Mouse (Mus musculus): ENCODE results near the gene Calr4. TPM values are rescaled to one million over a fixed set of nuclear protein-coding genes. Genes with fewer than 3 reads are reported as not detected.

Calr4 gene
- polyA plus RNA-seq, 1 experiment = 1.8 TPM

GRCm38 (mm10) chr4:109203931-109204330, 30.4 kb upstream of the Calr4 start:
- Histone ChIP-seq H3K4me3 (replicated peaks; ENCODE audit: insufficient read depth, low read depth, low read length) (no peak overlapping the region), H3K4me1 (ENCODE audit: control insufficient read depth, insufficient read depth, low read length) (0 out of 2 replicates have a peak, but pooled peaks cover 2% of the 10 kb centered on the region), H3K27me3 (ENCODE audit: control insufficient read depth, insufficient read depth, low read length) (no peaks in the 10 kb centered on the region), H3K27ac (ENCODE audit: insufficient read depth, low read length) (no peak overlapping the region)
- WGBS = 89% methylated on average over 1 of the region's 1 CpGs
- no peak for TF ChIP-seq CTCF (IDR thresholded peaks at IDR 0.05; ENCODE audit: borderline replicate concordance, insufficient read depth, low read depth, low read length)
- TF ChIP-seq POLR2A (IDR thresholded peaks at IDR 0.05; ENCODE audit: borderline replicate concordance, insufficient read depth, low read length) = no peak
- no peak for DNase-seq

DNA sequence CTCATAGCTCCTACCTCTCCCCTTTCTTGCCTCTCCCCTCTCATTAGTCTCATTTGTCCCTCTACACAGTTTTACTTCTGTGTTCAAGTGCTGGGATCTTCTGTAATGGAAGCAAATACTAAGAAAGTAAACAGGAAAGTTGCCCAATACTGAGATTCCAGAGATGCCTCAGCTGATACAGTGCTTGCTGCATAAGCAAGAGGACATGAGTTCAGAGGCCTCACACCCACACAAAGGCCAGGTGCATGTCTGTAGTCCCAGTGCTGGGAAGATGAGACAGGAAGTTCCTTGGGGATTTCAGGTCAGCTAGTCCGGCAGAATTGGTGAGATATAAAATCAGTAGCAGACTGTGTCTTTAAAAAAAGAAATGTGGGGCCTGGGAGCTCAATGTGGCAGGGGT, 29.9 kb upstream of the Calr4 start:
- Histone ChIP-seq H3K27me3 (ENCODE audit: control insufficient read depth, insufficient read depth, low read length) (no peaks in the 10 kb centered on the region), H3K4me1 (ENCODE audit: control insufficient read depth, insufficient read depth, low read length) (no peaks in the 10 kb centered on the region), H3K4me3 (replicated peaks; ENCODE audit: insufficient read depth, low read depth, low read length) (no peak overlapping the region), H3K27ac (ENCODE audit: insufficient read depth, low read length) (no peak overlapping the region)
- 89% methylated on average over 1 of the region's 1 CpGs for WGBS
- DNase-seq = no peak
- TF ChIP-seq POLR2A (IDR thresholded peaks at IDR 0.05; ENCODE audit: borderline replicate concordance, insufficient read depth, low read length) = no peak
- no peak for TF ChIP-seq CTCF (IDR thresholded peaks at IDR 0.05; ENCODE audit: borderline replicate concordance, insufficient read depth, low read depth, low read length)

DNA sequence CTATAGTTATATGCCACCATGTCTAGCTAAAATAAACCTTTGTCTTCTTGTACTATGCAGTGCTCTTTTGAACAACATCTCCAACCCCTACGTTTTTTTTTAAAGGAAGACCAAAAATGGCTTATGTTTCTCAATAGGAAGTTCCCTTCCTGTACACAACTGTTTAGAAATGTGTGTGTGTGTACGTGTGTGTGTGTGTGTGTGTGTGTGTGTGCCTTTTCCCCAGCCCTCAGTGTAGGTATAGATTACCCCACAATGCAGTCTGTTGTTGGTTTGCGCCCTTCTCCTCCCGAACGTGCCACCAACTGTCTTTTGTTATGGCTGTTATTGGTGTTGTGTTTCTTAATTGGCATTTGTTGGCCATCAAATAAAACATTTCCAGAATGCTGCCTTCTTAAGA, 26.8 kb upstream of the Calr4 start:
- no peak for DNase-seq
- Histone ChIP-seq H3K27ac (ENCODE audit: insufficient read depth, low read length) (no peak overlapping the region), H3K27me3 (ENCODE audit: control insufficient read depth, insufficient read depth, low read length) (no peaks in the 10 kb centered on the region), H3K4me1 (ENCODE audit: control insufficient read depth, insufficient read depth, low read length) (no peaks in the 10 kb centered on the region), H3K4me3 (replicated peaks; ENCODE audit: insufficient read depth, low read depth, low read length) (no peak overlapping the region)
- TF ChIP-seq CTCF (IDR thresholded peaks at IDR 0.05; ENCODE audit: borderline replicate concordance, insufficient read depth, low read depth, low read length) = no peak
- TF ChIP-seq POLR2A (IDR thresholded peaks at IDR 0.05; ENCODE audit: borderline replicate concordance, insufficient read depth, low read length) = no peak
- WGBS = 78% methylated on average over 5 of the region's 5 CpGs

GRCm38 (mm10) chr4:109210253-109210652, 24.0 kb upstream of the Calr4 start:
- 65% methylated on average over 2 of the region's 2 CpGs for WGBS
- DNase-seq = no peak
- H3K4me3 ChIP-seq (replicated peaks; ENCODE audit: insufficient read depth, low read depth, low read length) = no peak overlapping the region

GRCm38 (mm10) chr4:109210881-109211280, 23.4 kb upstream of the Calr4 start:
- TF ChIP-seq POLR2A (IDR thresholded peaks at IDR 0.05; ENCODE audit: borderline replicate concordance, insufficient read depth, low read length) (no peak), CTCF (IDR thresholded peaks at IDR 0.05; ENCODE audit: borderline replicate concordance, insufficient read depth, low read depth, low read length) (no peak)
- Histone ChIP-seq H3K4me3 (replicated peaks; ENCODE audit: insufficient read depth, low read depth, low read length) (no peak overlapping the region), H3K27ac (ENCODE audit: insufficient read depth, low read length) (no peak overlapping the region), H3K4me1 (ENCODE audit: control insufficient read depth, insufficient read depth, low read length) (no peaks in the 10 kb centered on the region), H3K27me3 (ENCODE audit: control insufficient read depth, insufficient read depth, low read length) (no peaks in the 10 kb centered on the region)
- no peak for DNase-seq
- 79% methylated on average over 4 of the region's 4 CpGs for WGBS

More at GRCm38 (mm10) chr4:109210253-109210652, 24.0 kb upstream of the Calr4 start:
- Histone ChIP-seq H3K4me1 (ENCODE audit: control insufficient read depth, insufficient read depth, low read length) (no peaks in the 10 kb centered on the region), H3K27ac (ENCODE audit: insufficient read depth, low read length) (no peak overlapping the region), H3K27me3 (ENCODE audit: control insufficient read depth, insufficient read depth, low read length) (no peaks in the 10 kb centered on the region)
- no peak for TF ChIP-seq POLR2A (IDR thresholded peaks at IDR 0.05; ENCODE audit: borderline replicate concordance, insufficient read depth, low read length)
- TF ChIP-seq CTCF (IDR thresholded peaks at IDR 0.05; ENCODE audit: borderline replicate concordance, insufficient read depth, low read depth, low read length) = no peak

DNA sequence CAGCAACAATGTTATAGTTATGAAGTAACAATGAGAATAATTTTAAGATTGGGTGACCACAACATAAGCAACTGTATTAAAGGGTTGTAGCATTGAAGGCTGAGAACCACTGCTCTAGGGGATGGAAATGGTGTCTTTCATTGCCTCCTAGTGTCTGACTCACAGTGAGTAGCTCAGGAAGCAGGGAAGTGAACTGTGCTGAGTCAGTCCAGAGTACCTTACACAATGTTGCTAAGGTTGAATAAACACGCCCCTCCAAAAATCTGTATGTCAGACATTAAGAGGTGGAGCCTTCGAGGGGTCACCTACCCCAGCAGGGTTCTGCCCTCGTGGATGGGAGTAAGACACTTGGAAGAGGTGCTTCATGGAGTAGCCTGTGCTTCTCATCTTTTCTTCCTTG, 20.3 kb upstream of the Calr4 start:
- no peak for DNase-seq
- Histone ChIP-seq H3K27me3 (ENCODE audit: control insufficient read depth, insufficient read depth, low read length) (no peaks in the 10 kb centered on the region), H3K4me3 (replicated peaks; ENCODE audit: insufficient read depth, low read depth, low read length) (no peak overlapping the region), H3K27ac (ENCODE audit: insufficient read depth, low read length) (no peak overlapping the region), H3K4me1 (ENCODE audit: control insufficient read depth, insufficient read depth, low read length) (no peaks in the 10 kb centered on the region)
- TF ChIP-seq POLR2A (IDR thresholded peaks at IDR 0.05; ENCODE audit: borderline replicate concordance, insufficient read depth, low read length) = no peak
- TF ChIP-seq CTCF (IDR thresholded peaks at IDR 0.05; ENCODE audit: borderline replicate concordance, insufficient read depth, low read depth, low read length) = no peak
- 84% methylated on average over 3 of the region's 3 CpGs for WGBS

DNA sequence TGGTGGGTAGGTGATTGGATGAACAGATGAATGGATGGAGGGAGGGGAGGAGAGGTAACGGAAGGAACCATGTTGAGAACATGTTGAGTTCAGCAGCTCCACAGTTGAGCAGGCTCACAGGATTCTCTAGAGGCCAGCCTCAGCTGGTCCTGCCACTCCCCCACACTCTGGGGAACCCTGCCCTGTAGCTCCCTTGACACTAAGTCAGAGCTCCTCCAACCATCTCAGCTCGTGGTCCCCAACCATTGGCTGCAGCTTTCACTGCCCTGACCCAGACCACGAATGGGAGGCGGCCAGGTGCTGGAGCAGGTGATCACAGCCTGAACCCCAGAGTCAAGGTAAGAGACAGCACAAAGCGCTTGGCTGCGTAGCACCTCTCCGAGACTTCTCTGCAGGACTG, 16.3 kb upstream of the Calr4 start:
- Histone ChIP-seq H3K4me1 (ENCODE audit: control insufficient read depth, insufficient read depth, low read length) (no peaks in the 10 kb centered on the region), H3K27me3 (ENCODE audit: control insufficient read depth, insufficient read depth, low read length) (no peaks in the 10 kb centered on the region), H3K4me3 (replicated peaks; ENCODE audit: insufficient read depth, low read depth, low read length) (no peak overlapping the region), H3K27ac (ENCODE audit: insufficient read depth, low read length) (no peak overlapping the region)
- WGBS = 85% methylated on average over 7 of the region's 7 CpGs
- no peak for DNase-seq
- TF ChIP-seq CTCF (IDR thresholded peaks at IDR 0.05; ENCODE audit: borderline replicate concordance, insufficient read depth, low read depth, low read length) (no peak), POLR2A (IDR thresholded peaks at IDR 0.05; ENCODE audit: borderline replicate concordance, insufficient read depth, low read length) (no peak)

- no peak overlapping the region for H3K27ac ChIP-seq (ENCODE audit: insufficient read depth, low read length)
- peaks cover 6% of the 10 kb centered on the region; the same call in 1 of the 2 replicates for H3K4me1 ChIP-seq (ENCODE audit: control insufficient read depth, insufficient read depth, low read length)
- WGBS = 74% methylated on average over 14 of the region's 14 CpGs
- no peak for DNase-seq
- TF ChIP-seq CTCF (IDR thresholded peaks at IDR 0.05; ENCODE audit: borderline replicate concordance, insufficient read depth, low read depth, low read length) (no peak), POLR2A (IDR thresholded peaks at IDR 0.05; ENCODE audit: borderline replicate concordance, insufficient read depth, low read length) (no peak)
- H3K27me3 ChIP-seq (ENCODE audit: control insufficient read depth, insufficient read depth, low read length) = no peaks in the 10 kb centered on the region
- no peak overlapping the region for H3K4me3 ChIP-seq (replicated peaks; ENCODE audit: insufficient read depth, low read depth, low read length)
Measured at GRCm38 (mm10) chr4:109220441-109220940, 13.8 kb upstream of the Calr4 start.
